Mouse (Mus musculus): Measurements from ENCODE around the gene Ube2j1. TPM values are rescaled to one million over a fixed set of nuclear protein-coding genes. Genes with fewer than 3 reads are reported as not detected.

Gene Ube2j1
- polyA plus RNA-seq, 1 experiment from 2014 or later: 50.7 TPM

GRCm38 (mm10) chr4:32984801-32985675 is 46.2 kb upstream of the Ube2j1 start:
- WGBS: 15% methylated on average over 13 of the region's 13 CpGs

GRCm38 (mm10) chr4:32985684-32986083 is 45.5 kb upstream of the Ube2j1 start:
- Histone ChIP-seq H3K9ac (no peak overlapping the region), H3K27me3 (ENCODE audit: insufficient read depth, low read length) (peaks cover 25% of the 10 kb centered on the region), H3K4me2 (no peak overlapping the region), H3K36me3 (ENCODE audit: insufficient read depth) (no peaks in the 10 kb centered on the region), H3K9me3 (ENCODE audit: low read depth, low read length) (no peaks in the 10 kb centered on the region), H3K4me1 (ENCODE audit: insufficient read depth) (peaks cover 6% of the 10 kb centered on the region; the same call in 1 of the 2 replicates), H3K4me3 (ENCODE audit: low read depth, low read length) (no peak overlapping the region), H3K27ac (ENCODE audit: low read depth) (no peak overlapping the region)
- DNase-seq: peak; percentile 5
- 14% methylated on average over 3 of the region's 3 CpGs for WGBS
- no peak for ATAC-seq (ENCODE audit: insufficient read depth)
- TF ChIP-seq CTCF (IDR thresholded peaks at IDR 0.05; ENCODE audit: low read depth): no peak

More at GRCm38 (mm10) chr4:32984801-32985675, 46.2 kb upstream of the Ube2j1 start:
- Histone ChIP-seq H3K36me3 (ENCODE audit: insufficient read depth) (no peaks in the 10 kb centered on the region), H3K9me3 (ENCODE audit: low read depth, low read length) (no peaks in the 10 kb centered on the region), H3K4me3 (ENCODE audit: low read depth, low read length) (peak overlapping the region; percentile 68; the same call in 1 of the 2 replicates), H3K4me1 (ENCODE audit: insufficient read depth) (peaks cover 6% of the 10 kb centered on the region; the same call in 1 of the 2 replicates), H3K27me3 (ENCODE audit: insufficient read depth, low read length) (peaks cover 25% of the 10 kb centered on the region), H3K9ac (no peak overlapping the region; the same call in 1 of the 2 replicates), H3K27ac (ENCODE audit: low read depth) (no peak overlapping the region), H3K4me2 (peak overlapping the region; percentile 100)
- peak; percentile 23; the same call in 1 of the 2 replicates for TF ChIP-seq CTCF (IDR thresholded peaks at IDR 0.05; ENCODE audit: low read depth)
- DNase-seq: peak; percentile 24
- no peak for ATAC-seq (ENCODE audit: insufficient read depth)

- peaks cover 6% of the 10 kb centered on the region; the same call in 1 of the 2 replicates for H3K4me1 ChIP-seq (ENCODE audit: insufficient read depth)
- no peaks in the 10 kb centered on the region for H3K36me3 ChIP-seq (ENCODE audit: insufficient read depth)
- no peak for TF ChIP-seq CTCF (IDR thresholded peaks at IDR 0.05; ENCODE audit: low read depth)
- DNase-seq (no peak), ATAC-seq (ENCODE audit: insufficient read depth) (no peak)
- WGBS: 47% methylated on average over 3 of the region's 3 CpGs
- peaks cover 19% of the 10 kb centered on the region for H3K27me3 ChIP-seq (ENCODE audit: insufficient read depth, low read length)
- H3K4me2 ChIP-seq: no peak overlapping the region
- no peak overlapping the region for H3K27ac ChIP-seq (ENCODE audit: low read depth)
- no peak overlapping the region for H3K4me3 ChIP-seq (ENCODE audit: low read depth, low read length)
- no peak overlapping the region for H3K9ac ChIP-seq
- no peaks in the 10 kb centered on the region for H3K9me3 ChIP-seq (ENCODE audit: low read depth, low read length)
These were observed 44.2 kb upstream of the Ube2j1 start for GRCm38 (mm10) chr4:32987006-32987405.

- Histone ChIP-seq H3K9ac (no peak overlapping the region), H3K4me3 (ENCODE audit: low read depth, low read length) (no peak overlapping the region), H3K4me2 (no peak overlapping the region), H3K4me1 (ENCODE audit: insufficient read depth) (0 out of 2 replicates have a peak, but pooled peaks cover 6% of the 10 kb centered on the region), H3K36me3 (ENCODE audit: insufficient read depth) (no peaks in the 10 kb centered on the region), H3K27me3 (ENCODE audit: insufficient read depth, low read length) (peaks cover 6% of the 10 kb centered on the region), H3K27ac (ENCODE audit: low read depth) (no peak overlapping the region), H3K9me3 (ENCODE audit: low read depth, low read length) (no peaks in the 10 kb centered on the region)
- WGBS: 73% methylated on average over 2 of the region's 2 CpGs
- TF ChIP-seq CTCF (IDR thresholded peaks at IDR 0.05; ENCODE audit: low read depth): no peak
- no peak for ATAC-seq (ENCODE audit: insufficient read depth)
- DNase-seq: no peak
These were observed 41.9 kb upstream of the Ube2j1 start for GRCm38 (mm10) chr4:32989346-32989745.

- H3K9me3 ChIP-seq (ENCODE audit: low read depth, low read length): no peaks in the 10 kb centered on the region
- WGBS: 69% methylated on average over 3 of the region's 3 CpGs
- TF ChIP-seq CTCF (IDR thresholded peaks at IDR 0.05; ENCODE audit: low read depth): no peak
- no peak overlapping the region for H3K4me2 ChIP-seq
- ATAC-seq (ENCODE audit: insufficient read depth): no peak
- no peaks in the 10 kb centered on the region for H3K27me3 ChIP-seq (ENCODE audit: insufficient read depth, low read length)
- H3K4me3 ChIP-seq (ENCODE audit: low read depth, low read length): no peak overlapping the region
- DNase-seq: no peak
- no peaks in the 10 kb centered on the region for H3K4me1 ChIP-seq (ENCODE audit: insufficient read depth)
- no peak overlapping the region for H3K9ac ChIP-seq
- H3K36me3 ChIP-seq (ENCODE audit: insufficient read depth): no peaks in the 10 kb centered on the region
- H3K27ac ChIP-seq (ENCODE audit: low read depth): no peak overlapping the region
These were observed 37.0 kb upstream of the Ube2j1 start for GRCm38 (mm10) chr4:32994168-32994567.

- Histone ChIP-seq H3K36me3 (ENCODE audit: insufficient read depth) (no peaks in the 10 kb centered on the region), H3K9ac (no peak overlapping the region), H3K4me1 (ENCODE audit: insufficient read depth) (no peaks in the 10 kb centered on the region), H3K9me3 (ENCODE audit: low read depth, low read length) (no peaks in the 10 kb centered on the region), H3K4me3 (ENCODE audit: low read depth, low read length) (no peak overlapping the region), H3K27ac (ENCODE audit: low read depth) (no peak overlapping the region), H3K4me2 (no peak overlapping the region), H3K27me3 (ENCODE audit: insufficient read depth, low read length) (no peaks in the 10 kb centered on the region)
- no peak for DNase-seq
- WGBS: 88% methylated on average over 5 of the region's 5 CpGs
- ATAC-seq (ENCODE audit: insufficient read depth): no peak
- no peak for TF ChIP-seq CTCF (IDR thresholded peaks at IDR 0.05; ENCODE audit: low read depth)
These were observed 35.1 kb upstream of the Ube2j1 start for GRCm38 (mm10) chr4:32996083-32996482.

- TF ChIP-seq CTCF (IDR thresholded peaks at IDR 0.05; ENCODE audit: low read depth): no peak
- H3K36me3 ChIP-seq (ENCODE audit: insufficient read depth): no peaks in the 10 kb centered on the region
- H3K4me3 ChIP-seq (ENCODE audit: low read depth, low read length): no peak overlapping the region
- no peak overlapping the region for H3K9ac ChIP-seq
- H3K27me3 ChIP-seq (ENCODE audit: insufficient read depth, low read length): no peaks in the 10 kb centered on the region
- ATAC-seq (ENCODE audit: insufficient read depth) (no peak), DNase-seq (no peak)
- H3K27ac ChIP-seq (ENCODE audit: low read depth): no peak overlapping the region
- WGBS: 78% methylated on average over 5 of the region's 5 CpGs
- no peak overlapping the region for H3K4me2 ChIP-seq
- H3K9me3 ChIP-seq (ENCODE audit: low read depth, low read length): no peaks in the 10 kb centered on the region
- H3K4me1 ChIP-seq (ENCODE audit: insufficient read depth): no peaks in the 10 kb centered on the region
These were observed 33.6 kb upstream of the Ube2j1 start for GRCm38 (mm10) chr4:32997571-32997970.

Data from lung, embryonic 14.5 days (tissue).